Mouse (Mus musculus) heart, embryonic 15.5 days (tissue): Measurements from ENCODE around the gene Mgat5b. TPM values are rescaled to one million over a fixed set of nuclear protein-coding genes. Genes with fewer than 3 reads are reported as not detected.
A peak's percentile ranks its signal among the peaks of the same experiment; 100 is the strongest.
"Not testable (repeated sequence)": the region's sequence is repeated elsewhere in the genome, so short reads cannot be mapped to it uniquely, and the experiment has no call there.

Experiments
- ATAC-seq: fragments of 200-750 bp; cut with Nextera tagmentation; replicated peaks from 2 replicates; pipeline ENCODE4 v1.8.0; 2017; ENCODE audit warnings: low read depth, moderate TSS enrichment; ENCODE audit not compliant: insufficient number of reproducible peaks, insufficient read depth, low FRiP score
- H3K27ac ChIP-seq: fragments of 300-500 bp; sonication (generic); 2 replicates; pipeline ENCODE4 v1.5.1; 2015; ENCODE audit warnings: mild to moderate bottlenecking, inconsistent platforms
- H3K27me3 ChIP-seq: fragments of 300-500 bp; sonication (generic); 2 replicates; pipeline ENCODE4 v1.6.1; 2015; ENCODE audit warnings: inconsistent platforms
- H3K36me3 ChIP-seq: fragments of 300-500 bp; sonication (generic); 2 replicates; pipeline ENCODE4 v1.6.1; 2015; ENCODE audit warnings: mild to moderate bottlenecking, inconsistent platforms
- H3K4me1 ChIP-seq: fragments of 300-500 bp; sonication (generic); replicated peaks from 2 replicates; pipeline ENCODE4 v1.6.1; 2015; ENCODE audit warnings: inconsistent platforms
- H3K4me2 ChIP-seq: fragments of 300-500 bp; sonication (generic); 2 replicates; pipeline ENCODE4 v1.6.1; 2015; ENCODE audit warnings: inconsistent platforms, mild to moderate bottlenecking, moderate library complexity
- H3K4me3 ChIP-seq: fragments of 300-500 bp; sonication (generic); 2 replicates; pipeline ENCODE4 v1.5.1; 2015; ENCODE audit warnings: mild to moderate bottlenecking, inconsistent platforms
- H3K9ac ChIP-seq: fragments of 300-500 bp; sonication (generic); 2 replicates; pipeline ENCODE4 v1.6.1; 2015; ENCODE audit warnings: mild to moderate bottlenecking, inconsistent platforms
- H3K9me3 ChIP-seq: fragments of 300-500 bp; sonication (generic); replicated peaks from 2 replicates; pipeline ENCODE4 v1.6.1; 2016; ENCODE audit warnings: inconsistent platforms
- WGBS: fragments of 180-500 bp; shearing (Covaris S2); methylation state at CpG from one replicate; pipeline ENCODE4 v1.1.7; 2015; ENCODE audit warnings: mixed read lengths; 5-methylcytosine and 5-hydroxymethylcytosine counted together
- polyA plus RNA-seq: library from polyadenylated mRNA; unstranded; fragments of >200 nt; fragmentation: Nextera tagmentation; extraction: Ambion mirVana; gene quantifications from 2 replicates; pipeline ENCODE4 v1.2.1, GENCODE M21; 2015

Mgat5b gene
- polyA plus RNA-seq, 1 experiment from 2014 or later = 0.64 TPM

GRCm38 (mm10) chr11:116887136-116887535 is 31.5 kb upstream of the Mgat5b start:
- H3K27ac ChIP-seq = no peak overlapping the region
- ATAC-seq = no peak
- WGBS = 60% methylated on average over 5 of the region's 5 CpGs
- no peaks in the 10 kb centered on the region for H3K9me3 ChIP-seq
- H3K9ac ChIP-seq = no peak overlapping the region
- no peak overlapping the region for H3K4me3 ChIP-seq
- H3K36me3 ChIP-seq = no peaks in the 10 kb centered on the region
- peaks cover 7% of the 10 kb centered on the region for H3K4me1 ChIP-seq
- H3K4me2 ChIP-seq = no peak overlapping the region
- H3K27me3 ChIP-seq = peaks cover 21% of the 10 kb centered on the region

- Histone ChIP-seq H3K4me1 (0 out of 2 replicates have a peak, but pooled peaks cover 2% of the 10 kb centered on the region), H3K27me3 (0 out of 2 replicates have a peak, but pooled peaks cover under 1% of the 10 kb centered on the region), H3K36me3 (no peaks in the 10 kb centered on the region), H3K4me3 (no peak overlapping the region), H3K9me3 (no peaks in the 10 kb centered on the region), H3K4me2 (no peak overlapping the region), H3K9ac (no peak overlapping the region), H3K27ac (no peak overlapping the region)
- ATAC-seq = no peak
- WGBS = 65% methylated on average over 19 of the region's 19 CpGs
Observed at GRCm38 (mm10) chr11:116893532-116894442, 24.9 kb upstream of the Mgat5b start.

GRCm38 (mm10) chr11:116895402-116895801 is 23.3 kb upstream of the Mgat5b start:
- Histone ChIP-seq H3K9ac (no peak overlapping the region), H3K4me2 (no peak overlapping the region), H3K36me3 (no peaks in the 10 kb centered on the region), H3K4me3 (no peak overlapping the region), H3K9me3 (no peaks in the 10 kb centered on the region), H3K27me3 (no peaks in the 10 kb centered on the region), H3K4me1 (0 out of 2 replicates have a peak, but pooled peaks cover 2% of the 10 kb centered on the region), H3K27ac (no peak overlapping the region)
- no peak for ATAC-seq
- 75% methylated on average over 3 of the region's 3 CpGs for WGBS

GRCm38 (mm10) chr11:116899247-116899646 is 19.4 kb upstream of the Mgat5b start:
- 0 out of 2 replicates have a peak, but pooled peaks cover 2% of the 10 kb centered on the region for H3K4me1 ChIP-seq
- WGBS = 88% methylated on average over 12 of the region's 12 CpGs

GRCm38 (mm10) chr11:116902588-116902987 is 16.1 kb upstream of the Mgat5b start:
- not testable (repeated sequence) for H3K4me1 ChIP-seq, H3K36me3 ChIP-seq, H3K4me3 ChIP-seq, H3K4me2 ChIP-seq, H3K9ac ChIP-seq, H3K27ac ChIP-seq, ATAC-seq, H3K9me3 ChIP-seq
- 88% methylated on average over 10 of the region's 10 CpGs for WGBS
- peaks cover 33% of the 10 kb centered on the region for H3K27me3 ChIP-seq

More at GRCm38 (mm10) chr11:116899247-116899646, 19.4 kb upstream of the Mgat5b start:
- Histone ChIP-seq H3K9ac (no peak overlapping the region), H3K27me3 (peaks cover 16% of the 10 kb centered on the region), H3K4me2 (no peak overlapping the region), H3K4me3 (no peak overlapping the region), H3K27ac (no peak overlapping the region), H3K36me3 (no peaks in the 10 kb centered on the region), H3K9me3 (no peaks in the 10 kb centered on the region)
- ATAC-seq = no peak

GRCm38 (mm10) chr11:116905741-116906456 is 12.8 kb upstream of the Mgat5b start:
- Histone ChIP-seq H3K4me1 (peaks cover 8% of the 10 kb centered on the region; the same call in 1 of the 2 replicates), H3K27ac (no peak overlapping the region), H3K9me3 (no peaks in the 10 kb centered on the region), H3K4me2 (peak overlapping the region; percentile 59), H3K9ac (no peak overlapping the region), H3K4me3 (peak overlapping the region; percentile 32), H3K36me3 (no peaks in the 10 kb centered on the region), H3K27me3 (peaks cover 29% of the 10 kb centered on the region)
- 5% methylated on average over 23 of the region's 23 CpGs for WGBS
- ATAC-seq = no peak

- ATAC-seq = no peak
- Histone ChIP-seq H3K27me3 (peaks cover 37% of the 10 kb centered on the region), H3K4me1 (peaks cover 2% of the 10 kb centered on the region), H3K4me3 (no peak overlapping the region), H3K36me3 (no peaks in the 10 kb centered on the region), H3K9ac (no peak overlapping the region), H3K27ac (no peak overlapping the region), H3K9me3 (no peaks in the 10 kb centered on the region), H3K4me2 (no peak overlapping the region)
- 75% methylated on average over 16 of the region's 16 CpGs for WGBS
Observed at GRCm38 (mm10) chr11:116913573-116913972, 5.1 kb upstream of the Mgat5b start.

GRCm38 (mm10) chr11:116914267-116914885 is 4.3 kb upstream of the Mgat5b start:
- ATAC-seq = no peak
- WGBS = 65% methylated on average over 5 of the region's 5 CpGs
- H3K36me3 ChIP-seq = no peaks in the 10 kb centered on the region
- no peak overlapping the region for H3K4me2 ChIP-seq
- no peak overlapping the region for H3K27ac ChIP-seq
- H3K9ac ChIP-seq = no peak overlapping the region
- H3K9me3 ChIP-seq = no peaks in the 10 kb centered on the region
- H3K27me3 ChIP-seq = peaks cover 44% of the 10 kb centered on the region
- no peak overlapping the region for H3K4me3 ChIP-seq
- H3K4me1 ChIP-seq = peaks cover 9% of the 10 kb centered on the region

- H3K4me1 ChIP-seq = peaks cover 11% of the 10 kb centered on the region
- no peak overlapping the region for H3K4me3 ChIP-seq
- 82% methylated on average over 3 of the region's 3 CpGs for WGBS
- ATAC-seq = no peak
- no peaks in the 10 kb centered on the region for H3K36me3 ChIP-seq
- H3K9ac ChIP-seq = no peak overlapping the region
- H3K9me3 ChIP-seq = no peaks in the 10 kb centered on the region
- no peak overlapping the region for H3K27ac ChIP-seq
- peaks cover 53% of the 10 kb centered on the region for H3K27me3 ChIP-seq
- H3K4me2 ChIP-seq = no peak overlapping the region
Observed at GRCm38 (mm10) chr11:116915241-116915640, 3.4 kb upstream of the Mgat5b start.

- Histone ChIP-seq H3K4me2 (no peak overlapping the region), H3K27me3 (peaks cover 70% of the 10 kb centered on the region), H3K4me3 (no peak overlapping the region), H3K9me3 (no peaks in the 10 kb centered on the region), H3K9ac (no peak overlapping the region), H3K36me3 (no peaks in the 10 kb centered on the region), H3K27ac (no peak overlapping the region), H3K4me1 (peaks cover 17% of the 10 kb centered on the region)
- 45% methylated on average over 7 of the region's 7 CpGs for WGBS
- no peak for ATAC-seq
Observed at GRCm38 (mm10) chr11:116917361-116917760, 1.3 kb upstream of the Mgat5b start.
